ENCODE assay signal across 8 mouse cellular contexts in the genomic region with DNA sequence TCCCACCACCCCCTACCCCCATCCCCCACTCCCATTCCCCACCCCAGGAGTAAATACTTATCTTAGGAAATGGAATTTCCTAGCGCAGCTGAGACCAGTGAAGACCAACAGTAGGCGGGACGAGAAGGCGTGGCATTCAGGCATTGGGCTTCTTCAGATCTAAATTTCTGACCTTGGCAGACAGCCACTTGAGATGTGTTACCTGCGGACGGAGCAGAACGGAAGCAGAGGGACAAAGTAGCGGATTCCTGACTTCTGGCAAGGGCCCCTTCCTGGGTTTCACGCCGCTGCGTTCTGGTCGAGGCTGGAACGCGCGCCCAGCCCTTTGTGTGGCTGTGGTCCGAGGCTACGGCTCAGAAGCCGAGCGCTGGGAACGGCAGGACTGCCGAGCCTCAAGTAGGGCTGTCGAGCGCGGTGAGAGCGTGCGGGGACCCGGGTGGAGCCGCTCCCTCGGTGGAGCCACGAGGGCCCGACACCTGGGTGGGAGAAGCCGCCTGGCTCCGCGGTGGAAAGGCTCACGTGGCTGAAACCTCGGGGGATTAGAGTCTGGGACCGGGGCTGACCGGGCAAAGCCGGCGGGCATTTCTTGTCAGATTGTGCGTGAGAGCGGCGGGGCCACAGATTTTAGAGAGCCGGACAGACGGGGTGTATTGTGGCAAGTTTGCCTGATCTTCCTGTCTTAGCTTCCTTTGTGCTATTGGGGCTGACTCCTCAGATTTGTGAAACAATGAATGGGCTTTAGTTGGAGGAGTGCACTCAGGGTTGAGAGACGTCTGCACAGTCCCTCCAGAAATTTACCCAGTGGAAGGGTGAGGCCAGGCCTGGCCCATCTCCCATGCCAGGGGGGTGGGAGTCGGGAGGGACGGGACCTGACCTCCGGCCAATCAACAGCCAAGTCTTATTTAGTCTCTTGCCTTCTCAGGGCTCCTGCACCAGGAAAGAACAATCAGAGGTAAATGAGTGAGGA. TPM values are rescaled to one million over a fixed set of nuclear protein-coding genes. Genes with fewer than 3 reads are reported as not detected.
DNase-seq lines count a peak whose midpoint lies in the region; ATAC-seq and TF ChIP-seq lines count a peak whose summit lies in the region.

No protein-coding gene starts in this region.

- H3K27me3 ChIP-seq in E14TG2a.4 (ENCODE audit: insufficient read depth, low read length), result no peaks in the 10 kb centered on the region
- H3K27me3 ChIP-seq in heart, embryonic 12.5 days (replicated peaks), result no peaks in the 10 kb centered on the region
- no peaks in the 10 kb centered on the region for H3K27me3 ChIP-seq in kidney, embryonic 14.5 days (ENCODE audit: control insufficient read depth, insufficient read depth, low read length)
- no peaks in the 10 kb centered on the region for H3K27me3 ChIP-seq in lung, embryonic 16.5 days (ENCODE audit: control insufficient read depth, insufficient read depth, low read depth, low read length)

- under 1% methylated on average over 49 of the region's 49 CpGs for WGBS in heart, embryonic 12.5 days
- under 1% methylated on average over 49 of the region's 49 CpGs for WGBS in kidney, embryonic 14.5 days
- WGBS in lung, embryonic 16.5 days, result under 1% methylated on average over 49 of the region's 49 CpGs

- ATAC-seq in heart, embryonic 12.5 days (ENCODE audit: insufficient number of reproducible peaks, low FRiP score), result peak; percentile 89
- ATAC-seq in kidney, embryonic 14.5 days (ENCODE audit: low FRiP score, low TSS enrichment), result peak; percentile 90
- peak; percentile 96 for ATAC-seq in lung, embryonic 16.5 days (ENCODE audit: low read depth)

- peaks cover 84% of the 10 kb centered on the region for H3K4me1 ChIP-seq in E14TG2a.4 (replicated peaks; ENCODE audit: low read depth, low read length)
- peaks cover 9% of the 10 kb centered on the region; the same call in 1 of the 2 replicates for H3K4me1 ChIP-seq in heart, embryonic 12.5 days (replicated peaks)
- H3K4me1 ChIP-seq in kidney, embryonic 14.5 days (ENCODE audit: control insufficient read depth, insufficient read depth, low read length), result no peaks in the 10 kb centered on the region; the same call in 1 of the 2 replicates
- peaks cover 4% of the 10 kb centered on the region; the same call in 1 of the 2 replicates for H3K4me1 ChIP-seq in lung, embryonic 16.5 days (replicated peaks; ENCODE audit: control insufficient read depth, insufficient read depth, low read length)

- peak; percentile 12 to 27 for DNase-seq in adrenal gland, adult 18-20 months (ENCODE audit: low spot score in 2 of 2)
- peak; percentile 62 for DNase-seq in embryo, embryonic 11.5 days (ENCODE audit: low read depth, low spot score)
- peak; percentile 49 for DNase-seq in ovary, postnatal 36 days (ENCODE audit: low spot score)
- DNase-seq in spleen, adult 12 weeks (ENCODE audit: low spot score), result no peak

- peak overlapping the region; percentile 84 for H3K4me2 ChIP-seq in heart, embryonic 12.5 days
- peak overlapping the region; percentile 79 for H3K4me2 ChIP-seq in kidney, embryonic 14.5 days (replicated peaks; ENCODE audit: low read depth, low read length)
- H3K4me2 ChIP-seq in lung, embryonic 16.5 days (ENCODE audit: low read depth, low read length), result peak overlapping the region; percentile 91

- H3K36me3 ChIP-seq in E14TG2a.4 (ENCODE audit: insufficient read depth, low read length), result peaks cover 45% of the 10 kb centered on the region
- peaks cover 30% of the 10 kb centered on the region for H3K36me3 ChIP-seq in heart, embryonic 12.5 days
- peaks cover 5% of the 10 kb centered on the region; the same call in 1 of the 2 replicates for H3K36me3 ChIP-seq in kidney, embryonic 14.5 days (ENCODE audit: control insufficient read depth, insufficient read depth, low read length)
- H3K36me3 ChIP-seq in lung, embryonic 16.5 days (ENCODE audit: control insufficient read depth, insufficient read depth, low read length), result peaks cover 16% of the 10 kb centered on the region

- TF ChIP-seq CTCF in E14TG2a.4 (conservative IDR thresholded peaks at IDR 0.05; ENCODE audit: low read length), result no peak

- peak overlapping the region; percentile 89 for H3K9ac ChIP-seq in heart, embryonic 12.5 days
- peak overlapping the region; percentile 87 for H3K9ac ChIP-seq in kidney, embryonic 14.5 days (ENCODE audit: low read depth, low read length)
- peak overlapping the region; percentile 94 for H3K9ac ChIP-seq in lung, embryonic 16.5 days (ENCODE audit: low read length)

- peak overlapping the region; percentile 97 for H3K4me3 ChIP-seq in E14TG2a.4 (replicated peaks; ENCODE audit: low read length)
- peak overlapping the region; percentile 71 for H3K4me3 ChIP-seq in heart, embryonic 12.5 days
- H3K4me3 ChIP-seq in kidney, embryonic 14.5 days (ENCODE audit: low read length), result peak overlapping the region; percentile 70
- H3K4me3 ChIP-seq in lung, embryonic 16.5 days (ENCODE audit: low read length), result peak overlapping the region; percentile 77

- peak overlapping the region; percentile 86 for H3K27ac ChIP-seq in heart, embryonic 12.5 days (ENCODE audit: poor library complexity, severe bottlenecking)
- H3K27ac ChIP-seq in kidney, embryonic 14.5 days (ENCODE audit: low read depth, low read length), result peak overlapping the region; percentile 83
- H3K27ac ChIP-seq in lung, embryonic 16.5 days (ENCODE audit: low read length), result peak overlapping the region; percentile 97

- H3K9me3 ChIP-seq in E14TG2a.4 (ENCODE audit: low read length), result no peaks in the 10 kb centered on the region
- H3K9me3 ChIP-seq in heart, embryonic 12.5 days (replicated peaks), result no peaks in the 10 kb centered on the region
- H3K9me3 ChIP-seq in kidney, embryonic 14.5 days (ENCODE audit: control insufficient read depth, low read length), result no peaks in the 10 kb centered on the region
- H3K9me3 ChIP-seq in lung, embryonic 16.5 days (ENCODE audit: control insufficient read depth, low read length), result no peaks in the 10 kb centered on the region

RNA-seq across cellular contexts. Expression of a gene that starts 1.7 kb away (rescaled TPM):
- total RNA-seq in adrenal gland, adult 18-20 months (2021), result 1 to 10 TPM; 2.5 to 3.5 TPM
- polyA plus RNA-seq in heart, embryonic 12.5 days (2016; fragmentation: Nextera tagmentation; extraction: Ambion mirVana), result 60.0 and 64.4 TPM in 2 replicates
- 44.6 and 67.5 TPM in 2 replicates for polyA plus RNA-seq in kidney, embryonic 14.5 days (2014; fragmentation: Nextera tagmentation; extraction: Ambion mirVana)
- polyA plus RNA-seq in lung, embryonic 16.5 days (2015; fragmentation: Nextera tagmentation; extraction: Ambion mirVana), result 70.1 and 73.4 TPM in 2 replicates

RNA-seq across cellular contexts. Expression of a gene that starts 13.3 kb away (rescaled TPM):
- total RNA-seq in adrenal gland, adult 18-20 months (2021), result not detected
- 0.31 and 0.36 TPM in 2 replicates for polyA plus RNA-seq in heart, embryonic 12.5 days (2016; fragmentation: Nextera tagmentation; extraction: Ambion mirVana)
- polyA plus RNA-seq in kidney, embryonic 14.5 days (2014; fragmentation: Nextera tagmentation; extraction: Ambion mirVana), result 0.16 and 0.39 TPM in 2 replicates
- 0.33 and 0.38 TPM in 2 replicates for polyA plus RNA-seq in lung, embryonic 16.5 days (2015; fragmentation: Nextera tagmentation; extraction: Ambion mirVana)

RNA-seq across cellular contexts. Expression of a gene that starts 20.6 kb away (rescaled TPM):
- total RNA-seq in adrenal gland, adult 18-20 months (2021), result not detected
- 0.10 TPM in 1 of 2 replicates, not detected in the other for polyA plus RNA-seq in heart, embryonic 12.5 days (2016; fragmentation: Nextera tagmentation; extraction: Ambion mirVana)
- polyA plus RNA-seq in kidney, embryonic 14.5 days (2014; fragmentation: Nextera tagmentation; extraction: Ambion mirVana), result 0.12 and 0.14 TPM in 2 replicates
- 0.11 TPM in 1 of 2 replicates, not detected in the other for polyA plus RNA-seq in lung, embryonic 16.5 days (2015; fragmentation: Nextera tagmentation; extraction: Ambion mirVana)

RNA-seq across cellular contexts. Expression of a gene that starts 21.6 kb away (rescaled TPM):
- not detected for total RNA-seq in adrenal gland, adult 18-20 months (2021)
- 0.20 TPM in 1 of 2 replicates, not detected in the other for polyA plus RNA-seq in heart, embryonic 12.5 days (2016; fragmentation: Nextera tagmentation; extraction: Ambion mirVana)
- not detected in 2 replicates for polyA plus RNA-seq in kidney, embryonic 14.5 days (2014; fragmentation: Nextera tagmentation; extraction: Ambion mirVana)
- not detected in 2 replicates for polyA plus RNA-seq in lung, embryonic 16.5 days (2015; fragmentation: Nextera tagmentation; extraction: Ambion mirVana)

RNA-seq across cellular contexts. Expression of a gene that starts 43.1 kb away (rescaled TPM):
- total RNA-seq in adrenal gland, adult 18-20 months (2021), result 10 to 100 TPM; 23.3 to 28.6 TPM
- polyA plus RNA-seq in heart, embryonic 12.5 days (2016; fragmentation: Nextera tagmentation; extraction: Ambion mirVana), result 8.3 and 8.6 TPM in 2 replicates
- polyA plus RNA-seq in kidney, embryonic 14.5 days (2014; fragmentation: Nextera tagmentation; extraction: Ambion mirVana), result 8.1 and 11.6 TPM in 2 replicates
- 5.6 and 7.3 TPM in 2 replicates for polyA plus RNA-seq in lung, embryonic 16.5 days (2015; fragmentation: Nextera tagmentation; extraction: Ambion mirVana)
